Mouse (Mus musculus) hindbrain, postnatal 0 days (tissue): ENCODE measurements at regions not wholly inside any gene's neighbourhood (a gene's known extent, or its start where the extent isn't known, plus 50 kb on each side); places are given as distances from the start of the nearest gene placed in this dataset.
A peak's percentile ranks its signal among the peaks of the same experiment; 100 is the strongest.

Experiments
- ATAC-seq: fragments of 200-750 bp; cut with Nextera tagmentation; 2 replicates; pipeline ENCODE4 v1.8.0; 2017; ENCODE audit warnings: mild to moderate bottlenecking, moderate TSS enrichment, moderate library complexity
- DNase-seq: peaks from one replicate; pipeline ENCODE4 v3.0.0-alpha.2; 2015; ENCODE audit warnings: low spot score
- H3K27ac ChIP-seq: fragments of 300-500 bp; sonication (generic); 2 replicates; pipeline ENCODE4 v1.5.1; 2014; ENCODE audit warnings: mild to moderate bottlenecking
- H3K27me3 ChIP-seq: fragments of 300-500 bp; sonication (generic); 2 replicates; pipeline ENCODE4 v1.6.1; 2014; ENCODE audit warnings: low read length, mixed read lengths; ENCODE audit not compliant: insufficient read depth
- H3K36me3 ChIP-seq: fragments of 300-500 bp; sonication (generic); 2 replicates; pipeline ENCODE4 v1.6.1; 2014; ENCODE audit warnings: low read length, mixed read lengths; ENCODE audit not compliant: insufficient read depth
- H3K4me1 ChIP-seq: fragments of 300-500 bp; sonication (generic); 2 replicates; pipeline ENCODE4 v1.6.1; 2014; ENCODE audit warnings: antibody characterized with exemption, low read length, mixed read lengths; ENCODE audit not compliant: insufficient read depth
- H3K4me2 ChIP-seq: fragments of 300-500 bp; sonication (generic); 2 replicates; pipeline ENCODE4 v1.6.1; 2014; ENCODE audit warnings: low read depth, mild to moderate bottlenecking, low read length, moderate library complexity, mixed read lengths
- H3K4me3 ChIP-seq: fragments of 300-500 bp; sonication (generic); 2 replicates; pipeline ENCODE4 v1.5.1; 2014; ENCODE audit warnings: low read length
- H3K9ac ChIP-seq: fragments of 300-500 bp; sonication (generic); replicated peaks from 2 replicates; pipeline ENCODE4 v1.6.1; 2014; ENCODE audit warnings: mild to moderate bottlenecking, low read length, moderate library complexity, mixed read lengths
- H3K9me3 ChIP-seq: fragments of 300-500 bp; sonication (generic); 2 replicates; pipeline ENCODE4 v1.6.1; 2016; ENCODE audit warnings: low read length, mixed read lengths
- CTCF ChIP-seq: IDR thresholded peaks from 2 replicates; pipeline ENCODE4 v1.5.1; 2016; ENCODE audit warnings: antibody characterized with exemption, control low read depth, low read depth
- WGBS: fragments of 180-500 bp; shearing (Covaris S2); extraction: QIAGEN DNeasy Blood & Tissue Kit; methylation state at CpG from one replicate; pipeline ENCODE4 v1.1.7; 2014; 5-methylcytosine and 5-hydroxymethylcytosine counted together

GRCm38 (mm10) chr5:63169687-63170086, 356.1 kb downstream of the Dthd1 start:
- Histone ChIP-seq H3K27me3 (no peaks in the 10 kb centered on the region), H3K9ac (no peak overlapping the region), H3K9me3 (no peaks in the 10 kb centered on the region), H3K36me3 (no peaks in the 10 kb centered on the region), H3K4me1 (no peaks in the 10 kb centered on the region), H3K4me3 (no peak overlapping the region), H3K4me2 (no peak overlapping the region), H3K27ac (no peak overlapping the region)
- no peak for TF ChIP-seq CTCF
- 33% methylated on average over 2 of the region's 2 CpGs for WGBS
- ATAC-seq = peak; percentile 66
- peak; percentile 43 for DNase-seq

GRCm38 (mm10) chr5:63170493-63170892, 356.9 kb downstream of the Dthd1 start:
- DNase-seq (no peak), ATAC-seq (no peak)
- H3K9me3 ChIP-seq = no peaks in the 10 kb centered on the region
- no peak overlapping the region for H3K4me2 ChIP-seq
- no peaks in the 10 kb centered on the region for H3K27me3 ChIP-seq
- no peak overlapping the region for H3K4me3 ChIP-seq
- WGBS = 96% methylated on average over 3 of the region's 3 CpGs
- H3K27ac ChIP-seq = no peak overlapping the region
- H3K4me1 ChIP-seq = no peaks in the 10 kb centered on the region
- H3K36me3 ChIP-seq = no peaks in the 10 kb centered on the region
- no peak overlapping the region for H3K9ac ChIP-seq
- no peak for TF ChIP-seq CTCF

GRCm38 (mm10) chr5:63213381-63213780, 399.8 kb downstream of the Dthd1 start:
- H3K36me3 ChIP-seq = no peaks in the 10 kb centered on the region
- no peak overlapping the region for H3K27ac ChIP-seq
- no peaks in the 10 kb centered on the region for H3K27me3 ChIP-seq
- no peak overlapping the region for H3K4me3 ChIP-seq
- no peak for TF ChIP-seq CTCF
- DNase-seq (no peak), ATAC-seq (no peak)
- no peak overlapping the region for H3K4me2 ChIP-seq
- no peaks in the 10 kb centered on the region for H3K9me3 ChIP-seq
- 73% methylated on average over 2 of the region's 2 CpGs for WGBS
- H3K4me1 ChIP-seq = no peaks in the 10 kb centered on the region
- H3K9ac ChIP-seq = no peak overlapping the region

GRCm38 (mm10) chr5:63219467-63219866, 405.8 kb downstream of the Dthd1 start:
- DNase-seq = no peak
- no peak for TF ChIP-seq CTCF
- no peaks in the 10 kb centered on the region for H3K27me3 ChIP-seq
- H3K4me3 ChIP-seq = no peak overlapping the region
- H3K9me3 ChIP-seq = no peaks in the 10 kb centered on the region
- no peak overlapping the region for H3K27ac ChIP-seq
- H3K4me2 ChIP-seq = no peak overlapping the region
- WGBS = 76% methylated on average over 3 of the region's 3 CpGs
- H3K36me3 ChIP-seq = no peaks in the 10 kb centered on the region
- no peak for ATAC-seq
- H3K4me1 ChIP-seq = no peaks in the 10 kb centered on the region
- H3K9ac ChIP-seq = no peak overlapping the region

GRCm38 (mm10) chr5:63262568-63262967, 386.3 kb upstream of the Nwd2 start:
- Histone ChIP-seq H3K27me3 (no peaks in the 10 kb centered on the region), H3K36me3 (no peaks in the 10 kb centered on the region), H3K4me2 (no peak overlapping the region), H3K9ac (no peak overlapping the region), H3K4me1 (no peaks in the 10 kb centered on the region), H3K27ac (no peak overlapping the region), H3K9me3 (no peaks in the 10 kb centered on the region), H3K4me3 (no peak overlapping the region)
- DNase-seq (peak; percentile 42), ATAC-seq (no peak; the same call in 1 of the 2 replicates)
- TF ChIP-seq CTCF = no peak
